Mouse (Mus musculus) ZHBTc4 (cell line): ENCODE data around the gene Canx.

Experiments used
- DNase-seq: peaks from one replicate; pipeline ENCODE4 v3.0.0-alpha.2; 2011; ENCODE audit warnings: low read depth, low spot score

Gene Canx

DNA sequence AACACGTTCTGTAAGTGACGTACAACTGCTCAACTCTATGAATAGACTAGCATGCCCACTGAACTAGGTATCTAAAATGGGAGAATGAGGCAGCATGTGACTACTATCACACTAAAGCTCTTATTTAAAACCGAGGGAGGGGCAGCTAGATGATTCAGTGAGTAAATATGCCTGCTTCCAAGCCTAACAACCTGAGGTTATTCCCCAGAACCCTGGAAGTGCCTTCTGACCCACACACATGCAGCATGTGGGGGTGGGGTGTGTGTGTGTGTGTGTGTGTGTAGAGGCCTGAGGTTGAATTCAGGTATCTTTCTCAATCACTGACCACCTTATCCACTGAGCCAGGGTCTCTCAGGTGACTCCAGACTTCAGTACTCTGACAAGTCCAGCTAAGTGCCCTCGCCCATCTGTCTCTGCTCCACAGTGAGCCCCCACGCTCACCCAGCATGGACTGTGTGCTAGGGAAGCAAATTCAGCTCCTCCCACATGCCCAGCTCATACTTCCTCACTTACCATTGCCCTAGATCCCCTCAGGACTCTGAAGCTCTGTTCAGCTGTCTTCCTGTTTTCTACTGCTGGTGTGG, 49.8 kb downstream of the Canx start:
- DNase-seq = no peak

DNA sequence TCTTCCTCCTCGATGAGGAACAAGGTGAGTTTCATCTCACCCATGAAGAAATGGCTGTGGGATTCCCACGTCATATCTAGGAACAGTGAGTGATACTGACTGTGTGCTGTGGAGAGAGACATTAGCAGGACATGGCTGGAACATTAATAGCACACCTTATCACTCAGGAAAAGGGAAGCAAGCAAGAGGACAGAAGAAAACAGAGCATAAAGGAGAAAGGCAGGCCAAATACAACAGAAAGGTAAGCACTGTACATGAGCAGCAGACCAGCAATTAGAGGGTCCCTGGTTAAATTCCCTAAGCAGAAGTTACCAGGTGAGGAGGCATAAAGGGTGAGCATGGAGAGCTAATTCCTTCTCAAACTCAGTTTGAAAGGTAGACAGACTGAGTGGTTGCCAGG, 50.4 kb downstream of the Canx start:
- DNase-seq = no peak

DNA sequence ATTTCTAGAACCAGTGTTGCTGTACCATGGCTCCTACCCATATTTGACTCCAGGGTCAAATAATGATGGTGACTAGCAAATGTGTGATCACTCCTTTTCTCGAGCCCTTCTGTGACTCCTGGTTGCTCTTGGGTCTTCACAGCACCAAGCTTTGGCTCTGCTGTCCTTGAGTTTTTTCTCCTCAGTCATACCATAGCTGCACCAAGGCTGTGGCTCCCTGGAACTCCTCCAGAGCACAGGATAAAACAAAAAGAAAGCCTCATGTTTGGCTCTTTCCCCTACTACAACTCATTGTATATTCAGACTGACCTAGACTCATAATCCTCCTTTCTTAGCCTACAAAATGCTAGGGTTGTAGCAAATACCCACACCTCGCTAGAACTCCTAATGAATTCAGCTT, 52.7 kb downstream of the Canx start:
- DNase-seq = no peak

DNA sequence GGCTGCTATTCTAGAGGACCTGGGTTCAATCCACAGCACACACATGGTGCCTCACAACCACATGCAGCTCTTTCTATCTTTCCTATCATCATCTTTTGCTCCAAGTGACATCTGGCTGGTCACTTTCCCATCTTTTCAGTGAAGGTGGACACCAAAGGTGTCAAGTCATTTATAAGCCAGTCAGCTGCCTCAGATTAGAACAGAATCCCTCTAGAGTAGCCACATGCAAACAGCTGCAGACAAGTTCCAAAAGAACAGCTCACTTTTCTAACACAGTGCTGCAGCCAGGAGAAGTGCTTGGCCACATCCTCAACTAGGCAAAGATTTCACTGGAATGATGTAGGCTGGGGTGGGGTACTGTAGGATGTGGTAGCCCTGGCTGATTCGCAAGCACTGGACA, 55.6 kb downstream of the Canx start:
- DNase-seq = no peak

DNA sequence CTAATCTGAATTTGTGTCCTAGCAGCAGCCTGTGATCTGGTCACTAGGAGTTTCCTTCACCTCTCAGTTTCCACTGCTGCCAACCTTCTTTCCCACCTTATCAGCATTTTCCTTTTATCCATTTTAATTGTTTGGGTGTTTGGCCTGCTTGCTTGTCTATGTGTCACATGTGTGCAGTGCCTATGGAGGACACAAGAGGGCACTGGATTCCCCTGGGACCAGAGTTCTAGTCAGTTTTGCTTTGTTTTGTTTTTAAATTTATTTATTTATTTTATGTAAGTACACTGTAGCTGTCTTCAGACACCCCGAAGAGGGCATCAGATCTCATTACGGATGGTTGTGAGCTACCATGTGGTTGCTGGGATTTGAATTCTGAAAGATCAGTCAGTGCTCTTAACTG, 56.3 kb downstream of the Canx start:
- peak; percentile 57 for DNase-seq

DNA sequence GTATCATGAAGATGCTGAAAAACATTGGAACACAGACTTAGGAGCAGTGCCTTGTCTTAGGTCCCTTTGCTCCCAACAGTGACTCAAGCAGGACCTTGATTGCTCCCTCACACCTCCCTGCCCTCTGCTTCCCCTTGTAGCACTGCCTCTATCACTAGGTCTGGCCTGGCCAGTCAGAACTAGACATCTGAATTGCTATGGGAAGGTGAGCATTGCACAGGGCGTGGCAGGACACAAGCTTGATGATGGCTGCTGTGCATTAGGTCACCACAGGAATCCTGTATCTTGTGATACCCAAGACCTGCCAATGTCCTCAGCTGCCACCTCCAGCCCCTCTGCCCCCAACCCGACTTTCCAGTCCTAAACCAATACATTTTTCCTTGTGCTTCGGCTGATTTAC, 58.5 kb downstream of the Canx start:
- peak; percentile 69 for DNase-seq

DNA sequence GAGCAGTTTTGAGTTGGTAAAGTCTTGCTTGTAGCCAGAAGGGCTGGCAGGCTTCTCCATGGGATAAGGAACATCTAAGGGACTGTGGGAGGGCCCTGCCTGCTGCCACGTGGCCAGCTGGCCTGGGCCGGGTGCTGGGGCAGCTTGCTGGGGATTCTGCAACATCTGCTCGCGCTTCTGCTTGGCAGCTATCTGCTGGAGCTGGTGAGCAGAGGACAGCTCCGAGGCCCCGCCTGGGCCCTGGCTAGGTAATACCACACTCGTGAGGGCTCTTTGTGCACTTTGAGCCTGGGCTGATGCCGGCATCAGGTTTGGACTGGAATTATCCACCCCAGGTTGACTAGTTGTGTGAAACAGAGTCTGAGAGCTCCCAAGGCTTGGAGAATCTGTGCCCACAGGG, 59.5 kb downstream of the Canx start:
- peak; percentile 57 for DNase-seq

DNA sequence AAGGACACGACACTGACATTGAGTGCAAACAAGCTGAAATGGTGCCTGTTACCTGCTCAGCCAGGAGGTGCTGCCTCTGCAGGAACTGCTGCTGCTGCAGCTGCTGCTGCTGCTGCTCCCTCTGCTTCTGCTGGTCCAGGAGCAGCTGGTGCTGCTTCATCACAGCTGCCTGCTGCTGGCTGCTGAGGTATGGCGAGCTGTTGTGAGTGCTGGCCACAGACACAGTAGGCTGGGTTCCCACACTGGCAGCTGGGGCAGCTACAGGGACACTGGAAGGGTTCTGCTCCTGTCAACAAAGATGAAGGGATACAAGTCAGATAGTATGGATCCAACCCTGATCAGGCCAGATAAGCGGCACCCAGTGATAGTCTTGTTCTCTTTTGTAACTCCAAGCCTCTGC, 62.3 kb downstream of the Canx start:
- DNase-seq = no peak

DNA sequence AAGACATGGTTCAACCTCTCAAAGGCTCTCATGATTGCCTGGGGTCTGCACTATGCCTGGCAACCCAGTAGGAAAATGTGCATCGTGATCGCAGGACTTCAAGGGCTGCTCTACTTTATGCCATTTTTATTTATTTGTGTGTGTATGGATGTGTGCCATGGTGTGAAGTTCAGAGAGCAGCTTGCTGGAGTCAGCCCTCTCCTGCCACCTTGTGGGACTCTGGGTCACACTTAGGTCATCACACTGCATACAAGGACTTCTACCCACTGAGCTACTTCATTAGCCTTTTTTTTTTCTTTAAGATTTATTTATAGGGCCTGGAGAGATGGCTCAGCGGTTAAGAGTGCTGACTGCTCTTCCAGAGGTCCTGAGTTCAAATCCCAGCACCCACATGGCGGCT, 63.5 kb downstream of the Canx start:
- no peak for DNase-seq

DNA sequence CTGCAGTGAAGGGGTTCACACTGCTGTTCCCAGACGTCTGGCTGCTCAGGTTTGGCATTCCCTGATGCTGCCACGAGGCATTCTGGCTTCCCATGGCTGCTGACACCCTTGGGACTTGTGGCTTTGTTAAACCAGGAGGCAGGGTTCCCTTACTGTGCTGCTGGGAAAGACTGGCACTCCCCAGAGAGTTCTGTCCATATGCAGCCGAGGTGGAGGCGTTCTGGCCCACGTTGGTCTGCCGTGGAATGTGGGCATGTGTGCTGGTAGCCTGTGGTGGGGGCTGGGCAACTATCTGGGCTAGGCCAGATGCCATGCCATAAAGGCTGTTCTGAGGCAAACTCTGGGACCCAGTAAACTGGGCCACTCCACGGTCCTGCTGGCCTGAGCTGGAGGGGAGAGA, 67.2 kb downstream of the Canx start:
- no peak for DNase-seq

DNA sequence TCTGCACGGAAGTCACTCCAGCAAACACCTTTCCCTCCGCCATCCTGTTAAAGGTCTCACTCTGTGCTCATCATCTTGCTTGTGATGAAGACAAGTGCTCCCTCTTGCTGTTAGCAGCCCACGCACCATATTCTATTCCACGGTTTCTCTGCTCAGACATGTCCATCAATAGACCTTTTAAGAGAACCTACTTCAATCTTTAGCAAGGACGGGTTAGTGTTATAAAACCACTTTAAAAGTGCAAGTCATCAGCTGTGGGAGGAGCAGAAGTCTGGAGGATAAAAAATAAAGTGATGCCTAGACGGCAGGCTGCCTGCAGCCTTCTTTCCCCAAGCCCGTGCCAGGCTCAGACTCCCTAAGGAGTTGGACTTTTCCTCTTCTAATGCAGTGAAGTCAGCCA, 68.9 kb downstream of the Canx start:
- no peak for DNase-seq

DNA sequence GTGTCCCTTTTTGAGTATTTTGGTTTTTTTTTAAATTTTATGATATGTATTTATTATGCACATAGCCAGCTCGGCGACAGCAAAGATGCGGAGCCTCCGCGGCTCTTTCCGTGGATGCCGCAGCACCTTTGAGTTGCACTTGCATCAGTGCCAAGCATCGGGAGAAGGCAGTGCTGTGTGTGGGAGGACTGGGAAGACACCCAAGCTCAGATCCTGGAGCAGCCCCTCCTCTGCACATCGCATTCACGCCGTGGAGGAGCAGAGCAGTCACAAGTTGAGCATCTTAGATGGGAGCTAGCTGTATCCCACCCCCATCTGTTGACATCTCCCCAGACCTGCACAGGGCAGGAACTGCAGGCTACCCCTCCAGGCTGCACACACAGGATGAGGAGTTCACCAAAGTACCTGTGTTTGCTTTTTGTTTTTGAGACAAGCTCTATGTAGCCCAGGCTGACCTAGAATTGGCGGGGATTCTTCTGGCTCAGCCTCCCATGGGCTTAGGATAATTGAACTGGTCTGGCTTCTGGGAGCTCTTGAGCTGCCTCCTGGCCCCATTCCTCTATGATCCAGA, 71.4 kb downstream of the Canx start:
- DNase-seq = no peak

DNA sequence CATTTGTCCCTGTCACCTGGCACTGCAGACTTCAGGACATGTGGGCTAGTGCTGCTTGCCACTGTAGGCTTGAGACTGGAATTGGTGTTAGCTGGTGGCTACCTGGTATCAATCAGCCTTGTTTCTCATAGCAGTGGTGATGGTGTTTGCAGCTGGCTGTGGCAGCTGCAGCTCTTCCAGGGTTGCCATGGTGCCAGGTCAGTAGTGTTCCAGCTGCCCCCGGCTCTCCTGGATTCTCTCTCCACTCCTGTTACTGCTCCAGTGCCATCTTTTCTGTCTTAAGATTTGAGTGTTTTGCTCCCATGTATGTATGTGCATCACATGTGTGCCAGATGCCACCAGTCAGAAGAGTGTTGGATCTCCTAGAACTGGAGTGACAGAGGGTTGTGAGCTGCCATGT, 72.1 kb downstream of the Canx start:
- DNase-seq = no peak

DNA sequence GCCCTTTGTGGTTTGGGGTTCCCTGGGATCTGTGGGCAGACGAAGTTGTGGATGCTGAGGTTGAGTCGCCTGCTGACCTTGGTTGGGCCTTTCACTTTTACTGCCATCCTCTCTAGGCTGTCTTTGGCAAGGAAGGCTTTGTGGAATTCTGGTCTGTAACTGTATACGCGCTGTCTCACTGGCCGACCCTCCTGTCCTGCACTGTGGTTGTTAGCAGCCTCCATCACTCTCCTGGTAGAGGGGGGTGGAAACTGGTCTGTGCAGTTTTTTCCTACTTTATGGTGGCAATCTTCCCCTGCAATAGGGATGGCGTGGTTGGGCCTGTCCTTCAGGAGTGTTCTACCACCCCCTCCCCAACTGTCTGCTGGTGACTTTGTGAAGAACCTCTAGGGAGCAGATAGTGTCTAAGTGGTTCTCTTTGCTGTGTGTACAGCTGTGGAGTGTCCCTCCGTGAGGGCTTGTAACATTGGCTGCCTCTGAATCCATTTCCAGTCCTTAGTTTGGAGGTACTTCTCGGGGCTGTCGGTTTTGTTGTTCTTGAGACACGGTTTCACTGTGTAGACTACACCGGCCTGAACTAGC, 72.7 kb downstream of the Canx start:
- peak; percentile 33 for DNase-seq

DNA sequence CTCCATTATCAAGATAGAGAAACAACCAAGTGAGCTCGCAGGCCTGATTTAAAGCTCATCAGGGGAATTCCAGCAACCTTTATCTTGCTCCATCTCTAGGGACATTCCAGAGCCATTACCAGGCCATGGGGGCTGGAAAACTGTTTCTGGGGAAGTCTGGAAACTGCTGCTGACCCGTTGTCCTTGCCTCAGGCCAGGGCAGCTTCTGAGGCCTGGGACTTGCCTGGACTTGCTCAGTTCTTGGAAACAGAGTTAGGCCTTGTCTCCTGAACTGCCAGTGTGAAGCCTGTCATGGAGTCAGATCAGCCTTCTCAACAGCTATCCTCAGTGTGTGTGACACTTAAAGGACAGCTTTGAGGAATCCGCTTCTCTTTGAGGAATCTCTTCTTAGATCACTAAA, 73.3 kb downstream of the Canx start:
- DNase-seq = peak; percentile 79

DNA sequence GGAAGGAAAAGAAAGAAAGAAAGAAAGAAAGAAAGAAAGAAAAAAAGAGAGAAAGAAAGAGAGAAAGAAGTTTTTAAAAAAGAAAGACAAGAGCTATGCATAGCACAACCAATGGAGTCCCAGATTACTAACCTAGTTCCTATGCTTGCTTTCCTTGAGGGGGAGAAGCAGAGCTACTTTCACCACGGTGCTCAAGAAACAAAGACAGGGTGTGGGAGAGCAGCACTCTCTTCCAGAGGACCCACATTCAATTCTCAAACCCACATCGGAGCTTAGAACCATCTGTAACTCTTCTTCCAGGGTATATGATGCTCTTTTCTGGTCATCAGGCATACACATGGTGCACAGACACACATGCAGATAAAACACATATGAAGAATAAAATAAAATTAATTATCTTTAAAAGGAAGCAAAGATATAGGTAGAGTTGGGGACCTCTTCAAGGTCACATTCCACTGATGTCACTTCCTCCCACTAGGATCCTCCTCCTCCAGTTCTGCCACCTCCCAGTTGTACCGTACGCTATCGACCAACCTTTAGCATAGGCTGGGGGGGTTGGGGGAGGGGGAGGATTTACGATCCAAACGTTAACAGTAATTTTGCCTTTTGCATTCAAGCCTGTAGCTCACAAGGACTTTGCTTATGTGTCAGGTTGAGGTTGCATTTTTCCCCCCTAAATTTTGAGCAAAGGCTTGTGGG, 76.9 kb downstream of the Canx start:
- DNase-seq = no peak

DNA sequence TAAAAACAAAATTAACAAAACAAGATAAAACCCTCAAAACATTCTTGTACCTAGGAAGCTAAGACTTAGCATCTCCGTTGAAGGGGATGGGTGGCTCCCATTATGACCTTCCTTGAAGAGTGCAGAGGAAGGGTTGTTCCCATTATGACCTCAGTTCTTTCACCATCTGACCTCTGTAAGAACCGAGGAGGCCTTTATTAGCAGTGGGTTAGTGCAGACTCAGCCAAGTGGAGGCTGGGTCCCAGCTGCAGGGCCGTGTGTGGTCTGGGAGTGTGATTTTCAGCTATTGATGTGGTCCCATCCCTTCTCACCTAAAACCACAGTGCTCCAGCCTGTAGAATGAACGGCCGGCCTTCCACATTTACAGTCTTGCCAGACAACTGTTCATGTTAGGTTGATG, 80.2 kb downstream of the Canx start:
- peak; percentile 53 for DNase-seq
